Mouse (Mus musculus) C2C12 (cell line): ENCODE results near the gene Gpatch2. TPM values are rescaled to one million over a fixed set of nuclear protein-coding genes. Genes with fewer than 3 reads are reported as not detected.

Experiments
- H3K27me3 ChIP-seq: one replicate; pipeline ENCODE4 v1.6.1; 2011; ENCODE audit not compliant: control insufficient read depth, insufficient read depth, insufficient read length
- H3K36me3 ChIP-seq: one replicate; pipeline ENCODE4 v1.6.1; 2011; ENCODE audit not compliant: control insufficient read depth, insufficient read depth
- H3K4me3 ChIP-seq: one replicate; pipeline ENCODE4 v1.5.1; 2011; ENCODE audit warnings: mild to moderate bottlenecking, control low read depth; ENCODE audit not compliant: poor library complexity, insufficient read depth, severe bottlenecking
- H3K79me2 ChIP-seq: one replicate; pipeline ENCODE4 v1.6.1; 2011; ENCODE audit not compliant: control insufficient read depth, insufficient read depth
- H3K79me3 ChIP-seq: one replicate; pipeline ENCODE4 v1.6.1; 2011; ENCODE audit warnings: low read depth, control low read depth
- H3ac ChIP-seq: one replicate; pipeline ENCODE3; 2011; ENCODE audit warnings: low read depth; ENCODE audit not compliant: control insufficient read depth, insufficient read length
- CEBPB ChIP-seq: IDR thresholded peaks from one replicate; pipeline ENCODE4 v1.6.1; 2011; ENCODE audit warnings: low read depth, mild to moderate bottlenecking, control low read depth, moderate library complexity
- CTCF ChIP-seq: IDR thresholded peaks from one replicate; pipeline ENCODE4 v1.5.1; 2011; ENCODE audit not compliant: control insufficient read depth, insufficient read depth, insufficient read length
- FOSL1 ChIP-seq: IDR thresholded peaks from one replicate; pipeline ENCODE4 v1.8.0; 2011; ENCODE audit warnings: mild to moderate bottlenecking, low read length; ENCODE audit not compliant: poor library complexity, insufficient read depth, severe bottlenecking
- MAX ChIP-seq: IDR thresholded peaks from one replicate; pipeline ENCODE4 v1.6.1; 2011; ENCODE audit warnings: mild to moderate bottlenecking, control low read depth
- MYOD1 ChIP-seq: IDR thresholded peaks from one replicate; pipeline ENCODE4 v1.6.1; 2011; ENCODE audit warnings: low read depth; ENCODE audit not compliant: control insufficient read depth, insufficient read length
- MYOG ChIP-seq: IDR thresholded peaks from one replicate; pipeline ENCODE4 v1.6.1; 2011; ENCODE audit not compliant: control insufficient read depth, insufficient read length; ENCODE audit errors: extremely low read depth
- USF1 ChIP-seq: IDR thresholded peaks from one replicate; pipeline ENCODE4 v1.6.1; 2011; ENCODE audit warnings: low read depth, mild to moderate bottlenecking, control low read depth, moderate library complexity
- polyA plus RNA-seq: library from polyadenylated mRNA; unstranded; fragments of >200 nt; fragmentation: generic; extraction: Trizol; gene quantifications from one replicate; pipeline ENCODE4 v1.2.1, GENCODE M21; 2012; ENCODE audit warnings: missing spikeins

Gpatch2 gene
- polyA plus RNA-seq, 1 experiment = 4.6 TPM

DNA sequence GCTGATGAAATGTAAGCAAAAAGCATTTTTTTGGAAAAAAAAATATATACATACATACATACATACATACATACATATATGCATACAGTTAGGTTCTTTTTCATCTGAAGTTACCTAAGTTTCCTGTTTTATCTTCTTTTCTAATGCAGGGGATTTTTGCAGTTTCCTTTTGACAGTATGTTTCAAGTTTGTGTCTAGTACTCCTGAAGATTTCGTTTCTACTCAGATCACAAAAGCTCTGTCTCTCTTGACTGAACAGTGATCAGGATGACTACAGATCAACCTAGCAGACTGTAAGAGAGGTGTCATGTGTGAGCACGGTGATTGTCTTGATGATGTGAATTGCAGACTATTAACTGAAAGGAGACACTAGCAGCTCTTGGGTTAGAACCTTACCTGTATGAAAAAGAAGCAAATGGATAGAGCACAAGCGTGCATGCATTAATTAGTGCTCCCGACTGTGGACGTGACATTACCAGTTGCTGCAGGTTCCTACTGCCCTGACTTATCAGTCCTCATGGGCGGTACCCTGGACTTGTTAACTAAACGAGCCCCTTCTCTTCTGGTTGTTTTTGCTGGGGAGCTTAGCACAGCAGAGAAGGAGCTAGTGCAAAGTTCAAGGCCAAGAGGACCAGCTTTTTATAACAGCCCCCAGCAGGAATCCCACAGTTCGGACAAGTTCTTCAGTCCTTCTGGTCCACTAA is 107.3 kb downstream of the Gpatch2 start:
- TF ChIP-seq CTCF (no peak), MYOG (no peak), CEBPB (no peak), USF1 (no peak), MYOD1 (no peak), FOSL1 (no peak), MAX (no peak)
- no peak overlapping the region for H3K4me3 ChIP-seq
- no peaks in the 10 kb centered on the region for H3K79me2 ChIP-seq
- H3K36me3 ChIP-seq = no peaks in the 10 kb centered on the region
- H3ac ChIP-seq = no peak overlapping the region
- no peaks in the 10 kb centered on the region for H3K27me3 ChIP-seq
- H3K79me3 ChIP-seq = no peaks in the 10 kb centered on the region

DNA sequence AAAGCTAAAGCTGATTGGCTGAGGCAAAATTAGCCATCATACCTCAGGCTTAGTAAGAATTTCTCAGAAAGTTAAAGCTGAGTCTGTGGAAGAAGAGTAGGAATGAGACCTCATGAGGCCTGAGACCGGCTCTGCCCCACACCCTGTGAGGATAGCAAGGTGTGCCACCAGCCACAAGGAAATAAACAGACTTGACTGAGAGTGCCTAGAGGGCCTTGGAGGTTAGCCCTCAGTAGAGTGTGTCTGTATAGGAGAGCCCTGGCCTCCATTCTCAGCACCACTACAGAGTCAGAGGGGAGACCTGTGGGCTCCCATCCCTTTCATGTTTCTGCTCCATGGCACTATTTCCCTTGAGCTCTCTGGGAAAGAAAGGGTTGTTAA is 107.9 kb downstream of the Gpatch2 start:
- Histone ChIP-seq H3K27me3 (no peaks in the 10 kb centered on the region), H3K79me3 (no peaks in the 10 kb centered on the region), H3K36me3 (no peaks in the 10 kb centered on the region), H3K79me2 (no peaks in the 10 kb centered on the region), H3K4me3 (no peak overlapping the region), H3ac (no peak overlapping the region)
- TF ChIP-seq CTCF = no peak
- TF ChIP-seq FOSL1 = no peak
- no peak for TF ChIP-seq MYOG
- TF ChIP-seq CEBPB = no peak
- no peak for TF ChIP-seq MAX
- TF ChIP-seq USF1 = no peak
- TF ChIP-seq MYOD1 = no peak

DNA sequence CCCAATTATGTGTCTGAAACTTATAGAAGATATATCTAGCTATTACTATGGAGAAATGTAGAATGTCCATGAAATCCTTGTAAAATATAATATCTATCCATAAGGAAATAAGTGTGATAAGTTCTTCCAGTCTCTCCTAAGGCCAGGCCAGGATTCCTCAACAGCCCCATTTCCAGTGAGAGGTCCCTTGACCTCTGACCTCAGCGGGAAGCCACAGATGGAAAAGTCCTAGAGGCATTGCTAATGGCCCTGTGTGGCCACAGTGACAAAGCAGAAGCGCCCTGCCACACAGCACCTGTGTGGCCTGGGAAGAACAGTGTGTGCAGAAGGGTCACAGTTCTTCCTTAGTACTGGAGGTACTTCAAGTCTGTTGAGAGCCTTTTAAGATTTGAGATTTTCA is 127.2 kb downstream of the Gpatch2 start:
- Histone ChIP-seq H3K27me3 (no peaks in the 10 kb centered on the region), H3ac (no peak overlapping the region), H3K36me3 (peaks cover 2% of the 10 kb centered on the region), H3K4me3 (no peak overlapping the region), H3K79me3 (no peaks in the 10 kb centered on the region), H3K79me2 (no peaks in the 10 kb centered on the region)
- TF ChIP-seq MYOD1 = no peak
- no peak for TF ChIP-seq FOSL1
- TF ChIP-seq CEBPB = no peak
- no peak for TF ChIP-seq CTCF
- TF ChIP-seq MAX = no peak
- TF ChIP-seq USF1 = no peak
- no peak for TF ChIP-seq MYOG

- TF ChIP-seq MAX (no peak), USF1 (no peak), CEBPB (no peak), MYOG (no peak), CTCF (no peak), FOSL1 (no peak), MYOD1 (no peak)
- no peak overlapping the region for H3K4me3 ChIP-seq
- H3K27me3 ChIP-seq = no peaks in the 10 kb centered on the region
- no peaks in the 10 kb centered on the region for H3K79me3 ChIP-seq
- no peaks in the 10 kb centered on the region for H3K79me2 ChIP-seq
- H3ac ChIP-seq = no peak overlapping the region
- peaks cover 3% of the 10 kb centered on the region for H3K36me3 ChIP-seq
Observed at GRCm38 (mm10) chr1:187345156-187345555, 129.8 kb downstream of the Gpatch2 start.

DNA sequence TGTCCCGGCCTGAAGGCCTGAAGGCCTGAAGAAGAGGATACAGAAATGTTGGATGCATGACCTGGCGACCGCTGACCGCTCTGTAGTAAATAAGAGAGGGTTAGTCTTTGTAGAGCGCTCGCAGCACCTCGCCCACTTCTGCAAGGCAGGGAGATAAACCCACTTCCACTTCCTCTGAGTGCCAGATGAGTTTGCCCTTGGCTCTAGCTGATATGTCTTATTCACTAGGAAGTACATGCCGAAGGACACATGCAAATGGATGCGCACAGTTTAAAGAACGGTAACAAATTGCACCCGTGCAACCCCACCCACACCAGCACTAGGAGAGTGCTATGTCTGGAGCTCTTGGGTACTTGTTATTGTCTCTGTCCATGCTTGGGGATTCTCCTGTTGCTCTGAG is 131.6 kb downstream of the Gpatch2 start:
- Histone ChIP-seq H3K4me3 (no peak overlapping the region), H3ac (no peak overlapping the region), H3K79me2 (no peaks in the 10 kb centered on the region), H3K79me3 (no peaks in the 10 kb centered on the region), H3K27me3 (no peaks in the 10 kb centered on the region), H3K36me3 (peaks cover 6% of the 10 kb centered on the region)
- TF ChIP-seq MYOG = no peak
- no peak for TF ChIP-seq MAX
- TF ChIP-seq CTCF = no peak
- TF ChIP-seq FOSL1 = no peak
- no peak for TF ChIP-seq CEBPB
- no peak for TF ChIP-seq USF1
- no peak for TF ChIP-seq MYOD1

- no peak overlapping the region for H3ac ChIP-seq
- H3K4me3 ChIP-seq = no peak overlapping the region
- no peak for TF ChIP-seq MYOD1
- no peak for TF ChIP-seq CEBPB
- TF ChIP-seq USF1 = no peak
- TF ChIP-seq MYOG = no peak
- no peak for TF ChIP-seq FOSL1
- no peak for TF ChIP-seq MAX
- no peak for TF ChIP-seq CTCF
- no peaks in the 10 kb centered on the region for H3K27me3 ChIP-seq
- no peaks in the 10 kb centered on the region for H3K79me2 ChIP-seq
- H3K79me3 ChIP-seq = no peaks in the 10 kb centered on the region
- peaks cover 6% of the 10 kb centered on the region for H3K36me3 ChIP-seq
Observed at GRCm38 (mm10) chr1:187347606-187348005, 132.3 kb downstream of the Gpatch2 start.
